8 mouse cellular contexts compared by ENCODE assay signal in genomic region chr13:108157732-108158464, GRCm38 (mm10). TPM values are rescaled to one million over a fixed set of nuclear protein-coding genes. Genes with fewer than 3 reads are reported as not detected.
A peak's percentile ranks its signal among the peaks of the same experiment; 100 is the strongest.
DNase-seq lines count a peak whose midpoint lies in the region; ATAC-seq and TF ChIP-seq lines count a peak whose summit lies in the region.

No protein-coding gene starts in this region.

- TF ChIP-seq CTCF in liver, adult 2 months (IDR thresholded peaks at IDR 0.05; ENCODE audit: low read depth, low read length) = no peak
- TF ChIP-seq CTCF in cortical plate, adult 2 months (IDR thresholded peaks at IDR 0.05; ENCODE audit: extremely low read depth, insufficient read depth, low read length) = no peak

- peak overlapping the region; percentile 87 for H3K4me3 ChIP-seq in liver, adult 2 months (ENCODE audit: insufficient read depth, low read depth, low read length)
- peak overlapping the region; percentile 75 for H3K4me3 ChIP-seq in cortical plate, adult 2 months (ENCODE audit: insufficient read depth, low read length)

- TF ChIP-seq POLR2A in liver, adult 2 months (IDR thresholded peaks at IDR 0.05; ENCODE audit: extremely low read depth, insufficient read depth, low read length) = no peak
- TF ChIP-seq POLR2A in cortical plate, adult 2 months (IDR thresholded peaks at IDR 0.05; ENCODE audit: extremely low read depth, insufficient read depth, low read length) = no peak

- DNase-seq in liver, adult 2 months (ENCODE audit: extremely low read depth, low read depth, low spot score) = peak; percentile 44
- DNase-seq in liver = no peak
- peak; percentile 2 for DNase-seq in gonadal fat pad, adult 2 months (ENCODE audit: low read depth)
- no peak for DNase-seq in layer of hippocampus, postnatal 14 days (ENCODE audit: low spot score in 2 of 2)
- no peak for DNase-seq in thymus, postnatal 10 days (ENCODE audit: low spot score in 2 of 2)
- DNase-seq in left cerebral cortex, postnatal 10 days (ENCODE audit: extremely low spot score in 1 of 2, low spot score in 2 of 2) = no peak

- H3K79me2 ChIP-seq in liver, adult 2 months (ENCODE audit: control insufficient read depth, insufficient read depth, low read length) = no peaks in the 10 kb centered on the region; the same call in 1 of the 2 replicates

- intact Hi-C loops in left cerebral cortex, postnatal 10 days (cut with DNase I) = loop anchor here (5.0 to 10.0 kb wide), 3 partner anchors 693 to 1046 kb away; no protein-coding TSS in a partner anchor

- H3K36me3 ChIP-seq in liver, adult 2 months (ENCODE audit: control insufficient read depth, insufficient read depth, low read length) = peaks cover 2% of the 10 kb centered on the region; the same call in 1 of the 2 replicates

- ATAC-seq in megakaryocyte, adult 5-6 weeks (ENCODE audit: poor library complexity, severe bottlenecking) = peak; percentile 56

- no peak overlapping the region for H3K27ac ChIP-seq in liver, adult 2 months (replicated peaks; ENCODE audit: insufficient read depth, low read depth, low read length)
- no peak overlapping the region for H3K27ac ChIP-seq in cortical plate, adult 2 months (ENCODE audit: insufficient read depth, low read length)

- H3K27me3 ChIP-seq in liver, adult 2 months (ENCODE audit: control insufficient read depth, insufficient read depth, low read length) = no peaks in the 10 kb centered on the region

- H3K4me1 ChIP-seq in liver, adult 2 months (ENCODE audit: control insufficient read depth, insufficient read depth, low read length) = peaks cover 2% of the 10 kb centered on the region
- peaks cover 1% of the 10 kb centered on the region; the same call in 1 of the 2 replicates for H3K4me1 ChIP-seq in cortical plate, adult 2 months (ENCODE audit: control insufficient read depth, insufficient read depth, low read length)

- H3K9ac ChIP-seq in liver, adult 2 months (ENCODE audit: low read depth, low read length) = peak overlapping the region; percentile 32

- 3% methylated on average over 40 of the region's 42 CpGs for WGBS in liver, adult 2 months

RNA-seq across cellular contexts. Expression of gene Ndufaf2, which starts 0.5 kb away (rescaled TPM):
- total RNA-seq in liver, adult 2 months (2014; rRNA removed) = 13.0 and 26.1 TPM in 2 replicates
- polyA plus RNA-seq in liver, adult 2 months (2012; rRNA removed) = 10.5 and 13.8 TPM in 2 replicates
- 38.6 and 38.7 TPM in 2 replicates for polyA plus RNA-seq in cortical plate, adult 2 months (2012; rRNA removed)
- 4.8 and 11.2 TPM in 2 replicates for polyA plus RNA-seq in gonadal fat pad, adult 2 months (2012; rRNA removed)
- total RNA-seq in megakaryocyte, adult 5-6 weeks (2015) = 13.9 and 14.9 TPM in 2 replicates
- total RNA-seq in megakaryocyte, adult 5-6 weeks (2017) = 21.3 and 23.1 TPM in 2 replicates
- total RNA-seq in layer of hippocampus, postnatal 14 days (2021) = 10 to 100 TPM; 24.2 to 24.5 TPM
- total RNA-seq in left cerebral cortex, postnatal 10 days (2021) = 10 to 100 TPM; 23.5 to 24.7 TPM

RNA-seq across cellular contexts. Expression of gene Ercc8, which starts 0.6 kb away (rescaled TPM):
- 3.0 and 3.7 TPM in 2 replicates for total RNA-seq in liver, adult 2 months (2014; rRNA removed)
- polyA plus RNA-seq in liver, adult 2 months (2012; rRNA removed) = 3.7 and 3.9 TPM in 2 replicates
- polyA plus RNA-seq in cortical plate, adult 2 months (2012; rRNA removed) = 12.7 and 13.0 TPM in 2 replicates
- 5.1 and 5.8 TPM in 2 replicates for polyA plus RNA-seq in gonadal fat pad, adult 2 months (2012; rRNA removed)
- total RNA-seq in megakaryocyte, adult 5-6 weeks (2015) = 6.0 and 6.7 TPM in 2 replicates
- total RNA-seq in megakaryocyte, adult 5-6 weeks (2017) = 7.1 and 8.7 TPM in 2 replicates
- 10 to 100 TPM; 20.0 to 25.3 TPM for total RNA-seq in layer of hippocampus, postnatal 14 days (2021)
- 10 to 100 TPM; 27.3 to 29.9 TPM for total RNA-seq in left cerebral cortex, postnatal 10 days (2021)

RNA-seq across cellular contexts. Expression of gene Elovl7, which starts 56.3 kb away (rescaled TPM):
- 0.09 and 0.34 TPM in 2 replicates for total RNA-seq in liver, adult 2 months (2014; rRNA removed)
- polyA plus RNA-seq in liver, adult 2 months (2012; rRNA removed) = 0.05 and 0.07 TPM in 2 replicates
- 10.4 and 11.9 TPM in 2 replicates for polyA plus RNA-seq in cortical plate, adult 2 months (2012; rRNA removed)
- 0.93 and 1.7 TPM in 2 replicates for polyA plus RNA-seq in gonadal fat pad, adult 2 months (2012; rRNA removed)
- 6.9 and 9.3 TPM in 2 replicates for total RNA-seq in megakaryocyte, adult 5-6 weeks (2015)
- 3.9 and 4.4 TPM in 2 replicates for total RNA-seq in megakaryocyte, adult 5-6 weeks (2017)
- 10 to 100 TPM; 13.9 to 14.8 TPM for total RNA-seq in layer of hippocampus, postnatal 14 days (2021)
- total RNA-seq in left cerebral cortex, postnatal 10 days (2021) = 1 to 10 TPM; 4.6 to 5.9 TPM

Comparison
In these comparisons a context has a peak if more than half of its experiments do, and no peak if none do; other contexts are left out.
1. DNase-seq: peak in liver, adult 2 months (single experiment) and gonadal fat pad, adult 2 months (single experiment); none in liver (single experiment), layer of hippocampus, postnatal 14 days (0 of 2), thymus, postnatal 10 days (0 of 2) and left cerebral cortex, postnatal 10 days (0 of 2).